23 mouse cellular contexts compared by ENCODE assay signal in the genomic region with DNA sequence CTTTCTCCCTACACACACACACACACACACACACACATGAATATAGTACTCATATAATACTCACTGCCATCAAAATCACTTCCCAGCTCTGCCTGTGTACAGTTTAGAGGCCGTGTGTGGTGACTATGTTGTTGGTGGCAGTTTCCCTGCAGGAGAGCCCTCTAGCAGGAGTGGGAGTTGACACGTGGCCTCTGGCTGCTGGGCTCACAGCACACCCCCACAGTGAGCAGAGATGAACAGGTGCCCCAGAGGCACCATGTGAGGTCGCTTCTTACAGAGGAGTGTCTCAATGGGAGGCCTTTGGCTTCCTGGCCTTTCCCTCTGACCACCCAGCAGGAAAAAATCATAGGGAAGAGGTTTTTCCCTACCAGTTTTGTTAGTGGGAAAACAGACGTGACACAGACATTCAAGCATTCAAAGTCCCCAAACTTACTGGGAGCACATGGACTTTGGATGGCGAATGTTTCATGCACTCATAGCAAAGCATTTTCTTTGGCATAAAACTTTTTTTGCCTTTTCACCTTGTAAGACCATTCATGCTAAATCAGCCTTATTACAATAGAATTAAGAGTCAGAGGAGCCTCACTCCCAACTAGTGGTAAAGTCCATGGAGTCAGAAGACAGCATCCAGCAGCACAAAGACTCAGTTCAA. TPM values are rescaled to one million over a fixed set of nuclear protein-coding genes. Genes with fewer than 3 reads are reported as not detected.
A peak's percentile ranks its signal among the peaks of the same experiment; 100 is the strongest.
DNase-seq lines count a peak whose midpoint lies in the region; ATAC-seq lines count a peak whose summit lies in the region.
"Had no signal": no experiment of that assay in that cellular context is flagged by ENCODE, and none has a peak within 500 bp of the region (broad histone marks: within the 10 kb centered on the region; RNA-seq: fewer than 3 reads in every experiment).

No protein-coding gene starts in this region.

- no peak overlapping the region for H3K27ac ChIP-seq in hindbrain, embryonic 10.5 days
- H3K27ac ChIP-seq in hindbrain, embryonic 12.5 days = no peak overlapping the region
- H3K27ac ChIP-seq in lung, embryonic 15.5 days = peak overlapping the region; percentile 60
- H3K27ac ChIP-seq: forebrain, embryonic 15.5 days; hindbrain, embryonic 13.5 days; intestine, embryonic 15.5 days; left cerebral cortex, adult 2 months; limb, embryonic 10.5 days; liver, embryonic 14.5 days; stomach, postnatal 0 days had no signal

- DNase-seq in hindbrain, embryonic 10.5 days (ENCODE audit: low spot score) = peak; percentile 31
- DNase-seq in lung, postnatal 25 days (ENCODE audit: low spot score) = no peak
- peak; percentile 17 for DNase-seq in retina, embryonic 14.5 days (ENCODE audit: low spot score)
- DNase-seq in retina, postnatal 1 day = no peak
- no peak for DNase-seq in frontal cortex, postnatal 14 days (ENCODE audit: low spot score in 2 of 2)
- DNase-seq: adrenal gland, postnatal 36 days; B cell, adult 2 months; cerebellum, adult 18-20 months; cerebellum, postnatal 25 days; gastrocnemius, postnatal 36 days; kidney, postnatal 4 days; layer of hippocampus, adult 9-11 months; right cerebral cortex, adult 18-20 months had no signal

- no peak overlapping the region for H3K4me3 ChIP-seq in hindbrain, embryonic 10.5 days
- no peak overlapping the region for H3K4me3 ChIP-seq in hindbrain, embryonic 12.5 days
- H3K4me3 ChIP-seq in lung, embryonic 15.5 days = no peak overlapping the region
- H3K4me3 ChIP-seq: forebrain, embryonic 15.5 days; hindbrain, embryonic 13.5 days; intestine, embryonic 15.5 days; left cerebral cortex, adult 2 months; limb, embryonic 10.5 days had no signal

- no peaks in the 10 kb centered on the region for H3K9me3 ChIP-seq in hindbrain, embryonic 10.5 days
- no peaks in the 10 kb centered on the region for H3K9me3 ChIP-seq in hindbrain, embryonic 12.5 days (replicated peaks)
- H3K9me3 ChIP-seq in lung, embryonic 15.5 days = no peaks in the 10 kb centered on the region
- H3K9me3 ChIP-seq: forebrain, embryonic 15.5 days; hindbrain, embryonic 13.5 days; intestine, embryonic 15.5 days; limb, embryonic 10.5 days had no signal

- no peak overlapping the region for H3K9ac ChIP-seq in hindbrain, embryonic 12.5 days
- no peak overlapping the region for H3K9ac ChIP-seq in lung, embryonic 15.5 days
- H3K9ac ChIP-seq: forebrain, embryonic 15.5 days; hindbrain, embryonic 13.5 days; intestine, embryonic 15.5 days; liver, embryonic 14.5 days had no signal

- H3K27me3 ChIP-seq in hindbrain, embryonic 10.5 days (ENCODE audit: insufficient read depth, poor library complexity, severe bottlenecking) = peaks cover 100% of the 10 kb centered on the region
- peaks cover 96% of the 10 kb centered on the region for H3K27me3 ChIP-seq in hindbrain, embryonic 12.5 days
- peaks cover 37% of the 10 kb centered on the region; the same call in 1 of the 2 replicates for H3K27me3 ChIP-seq in lung, embryonic 15.5 days

- no peaks in the 10 kb centered on the region for H3K36me3 ChIP-seq in hindbrain, embryonic 10.5 days
- no peaks in the 10 kb centered on the region for H3K36me3 ChIP-seq in hindbrain, embryonic 12.5 days
- H3K36me3 ChIP-seq in lung, embryonic 15.5 days = no peaks in the 10 kb centered on the region
- H3K36me3 ChIP-seq: forebrain, embryonic 15.5 days; hindbrain, embryonic 13.5 days; intestine, embryonic 15.5 days; limb, embryonic 10.5 days had no signal

- H3K4me2 ChIP-seq in hindbrain, embryonic 12.5 days (replicated peaks) = no peak overlapping the region
- no peak overlapping the region; the same call in 1 of the 2 replicates for H3K4me2 ChIP-seq in lung, embryonic 15.5 days
- H3K4me2 ChIP-seq: forebrain, embryonic 15.5 days; hindbrain, embryonic 13.5 days; intestine, embryonic 15.5 days had no signal

- WGBS in hindbrain, embryonic 10.5 days = 5% methylated on average over 5 of the region's 5 CpGs
- 5% methylated on average over 5 of the region's 5 CpGs for WGBS in hindbrain, embryonic 12.5 days
- WGBS in lung, embryonic 15.5 days = 34% methylated on average over 5 of the region's 5 CpGs

- peaks cover 39% of the 10 kb centered on the region for H3K4me1 ChIP-seq in hindbrain, embryonic 10.5 days (replicated peaks)
- peaks cover 9% of the 10 kb centered on the region for H3K4me1 ChIP-seq in hindbrain, embryonic 12.5 days
- peaks cover 20% of the 10 kb centered on the region; the same call in 1 of the 2 replicates for H3K4me1 ChIP-seq in lung, embryonic 15.5 days
- H3K4me1 ChIP-seq: intestine, embryonic 15.5 days had no signal

- no peak for ATAC-seq in hindbrain, embryonic 12.5 days (ENCODE audit: low FRiP score)
- no peak for ATAC-seq in lung, embryonic 15.5 days (ENCODE audit: borderline replicate concordance, extremely low read depth, low FRiP score, low TSS enrichment)
- ATAC-seq: forebrain, embryonic 15.5 days; intestine, embryonic 15.5 days had no signal

RNA-seq across cellular contexts. Expression of gene Foxa2, which starts 24.7 kb away (rescaled TPM):
- 6.1 and 6.4 TPM in 2 replicates for polyA plus RNA-seq in hindbrain, embryonic 10.5 days (2016; fragmentation: Nextera tagmentation; extraction: Ambion mirVana)
- 4.3 and 5.2 TPM in 2 replicates for polyA plus RNA-seq in hindbrain, embryonic 12.5 days (2016; fragmentation: Nextera tagmentation; extraction: Ambion mirVana)
- 38.4 and 40.6 TPM in 2 replicates for polyA plus RNA-seq in lung, embryonic 15.5 days (2015; fragmentation: Nextera tagmentation; extraction: Ambion mirVana)
- polyA plus RNA-seq: forebrain, embryonic 15.5 days; heart, postnatal 0 days; limb, embryonic 10.5 days had no signal

Comparison
In these comparisons a context has a peak if more than half of its experiments do, and no peak if none do; other contexts are left out.
1. DNase-seq: peak in hindbrain, embryonic 10.5 days (single experiment) and retina, embryonic 14.5 days (single experiment); none in lung, postnatal 25 days (single experiment), retina, postnatal 1 day (single experiment) and frontal cortex, postnatal 14 days (0 of 2).